Mouse (Mus musculus) gastrocnemius, postnatal 36 days (tissue): ENCODE measurements around the gene Wnt9b. TPM values are rescaled to one million over a fixed set of nuclear protein-coding genes. Genes with fewer than 3 reads are reported as not detected.

Experiments
- DNase-seq, 2 experiments: peaks; one replicate each; pipeline ENCODE4 v3.0.0; 2022
- intact Hi-C: fragments of 180-260 bp; cut with DNase I; formaldehyde crosslinking; loops from one replicate; pipeline ENCODE4 v1.15.1; 2025
- total RNA-seq, 2 experiments: library from RNA; stranded (reverse); gene quantifications; 2 replicates each; pipeline ENCODE4 v1.2.3; 2021

Gene Wnt9b
- total RNA-seq, 2 experiments from 2014 or later: not detected

- intact Hi-C loops: no loop called here
- DNase-seq: no peak
Measured at GRCm38 (mm10) chr11:103686706-103687105, 62.9 kb downstream of the Wnt9b start.

GRCm38 (mm10) chr11:103685261-103685736, 64.3 kb downstream of the Wnt9b start:
- intact Hi-C loops: no loop called here
- DNase-seq: no peak

GRCm38 (mm10) chr11:103683667-103684334, 65.8 kb downstream of the Wnt9b start:
- intact Hi-C loops: no loop called here
- no peak for DNase-seq

Other genes with a start within 250 kb of the Wnt9b start
- gene Lrrc37a, start 245.2 kb downstream of the Wnt9b start, total RNA-seq: not detected
- not detected for gene Gm884, start 128.7 kb downstream of the Wnt9b start, total RNA-seq
- gene Lyzl6, start 110.9 kb downstream of the Wnt9b start, total RNA-seq: not detected
- not detected for gene Rprml, start 100.3 kb downstream of the Wnt9b start, total RNA-seq
- gene Gosr2, start 51.9 kb downstream of the Wnt9b start, total RNA-seq: 10 to 100 TPM; 33.1 to 36.2 TPM
- gene Wnt3, start 24.3 kb upstream of the Wnt9b start, total RNA-seq: not detected
- gene Nsf, start 204.2 kb upstream of the Wnt9b start, total RNA-seq: 10 to 100 TPM; 16.4 to 18.9 TPM
- gene Arf2, start 216.9 kb upstream of the Wnt9b start, total RNA-seq: 10 to 100 TPM; 12.9 to 17.9 TPM